Mouse (Mus musculus): ENCODE results near the gene Gm10277. TPM values are rescaled to one million over a fixed set of nuclear protein-coding genes. Genes with fewer than 3 reads are reported as not detected.
A peak's percentile ranks its signal among the peaks of the same experiment; 100 is the strongest.
"Not testable (repeated sequence)": the region's sequence is repeated elsewhere in the genome, so short reads cannot be mapped to it uniquely, and the experiment has no call there.

The Gm10277 gene
- total RNA-seq, 2 experiments from 2014 or later = not detected

DNA sequence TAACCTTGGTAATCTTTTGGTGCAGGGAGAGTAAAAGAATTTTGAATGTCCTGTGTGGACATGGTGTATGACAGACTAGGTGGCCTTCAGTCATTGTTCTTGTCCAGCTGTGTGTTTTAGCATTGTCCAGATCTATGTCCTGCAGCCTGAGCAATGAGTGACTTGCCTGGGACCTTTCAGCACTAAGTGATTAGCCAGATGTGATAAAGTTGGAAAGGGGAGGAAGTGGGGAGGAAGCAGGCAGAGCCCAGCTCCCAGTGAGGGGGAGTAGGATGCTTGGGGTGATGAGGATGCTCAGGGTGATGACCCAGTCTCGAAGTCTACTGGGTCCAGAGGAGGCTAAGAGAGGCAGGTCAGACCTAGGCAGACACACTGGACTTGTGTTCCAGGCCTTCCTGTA lies 8.3 kb downstream of the Gm10277 start:
- no peak for DNase-seq (ENCODE audit: low spot score in 2 of 2)
- intact Hi-C loops (cut with DNase I) = no loop called here

DNA sequence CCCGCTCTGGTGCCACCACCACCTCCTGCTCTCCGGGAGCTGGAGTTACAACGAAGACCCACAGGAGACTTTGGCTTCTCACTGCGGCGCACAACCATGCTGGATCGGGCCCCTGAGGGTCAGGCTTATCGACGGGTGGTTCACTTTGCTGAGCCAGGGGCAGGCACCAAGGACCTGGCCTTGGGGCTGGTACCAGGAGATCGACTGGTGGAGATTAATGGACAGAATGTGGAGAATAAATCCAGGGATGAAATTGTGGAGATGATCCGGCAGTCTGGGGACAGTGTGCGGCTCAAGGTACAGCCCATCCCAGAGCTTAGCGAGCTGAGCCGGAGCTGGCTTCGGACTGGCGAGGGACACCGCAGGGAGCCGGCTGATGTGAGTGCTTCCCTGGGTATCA lies 9.6 kb downstream of the Gm10277 start:
- intact Hi-C loops (cut with DNase I) = no loop called here
- DNase-seq (ENCODE audit: low spot score in 2 of 2) = no peak

DNA sequence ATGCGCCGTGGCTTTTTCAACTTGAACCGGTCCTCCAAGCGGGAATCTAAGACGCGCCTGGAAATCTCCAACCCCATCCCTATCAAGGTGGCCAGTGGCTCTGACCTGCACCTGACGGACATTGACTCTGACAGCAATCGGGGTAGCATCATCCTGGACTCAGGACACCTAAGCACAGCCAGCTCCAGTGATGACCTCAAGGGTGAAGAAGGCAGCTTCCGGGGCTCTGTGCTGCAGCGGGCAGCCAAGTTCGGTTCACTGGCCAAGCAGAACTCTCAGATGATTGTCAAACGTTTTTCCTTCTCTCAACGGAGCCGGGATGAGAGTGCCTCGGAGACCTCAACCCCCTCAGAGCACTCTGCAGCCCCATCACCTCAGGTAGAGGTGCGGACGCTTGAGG lies 10.1 kb downstream of the Gm10277 start:
- no peak for DNase-seq (ENCODE audit: low spot score in 2 of 2)
- intact Hi-C loops (cut with DNase I) = no loop called here

DNA sequence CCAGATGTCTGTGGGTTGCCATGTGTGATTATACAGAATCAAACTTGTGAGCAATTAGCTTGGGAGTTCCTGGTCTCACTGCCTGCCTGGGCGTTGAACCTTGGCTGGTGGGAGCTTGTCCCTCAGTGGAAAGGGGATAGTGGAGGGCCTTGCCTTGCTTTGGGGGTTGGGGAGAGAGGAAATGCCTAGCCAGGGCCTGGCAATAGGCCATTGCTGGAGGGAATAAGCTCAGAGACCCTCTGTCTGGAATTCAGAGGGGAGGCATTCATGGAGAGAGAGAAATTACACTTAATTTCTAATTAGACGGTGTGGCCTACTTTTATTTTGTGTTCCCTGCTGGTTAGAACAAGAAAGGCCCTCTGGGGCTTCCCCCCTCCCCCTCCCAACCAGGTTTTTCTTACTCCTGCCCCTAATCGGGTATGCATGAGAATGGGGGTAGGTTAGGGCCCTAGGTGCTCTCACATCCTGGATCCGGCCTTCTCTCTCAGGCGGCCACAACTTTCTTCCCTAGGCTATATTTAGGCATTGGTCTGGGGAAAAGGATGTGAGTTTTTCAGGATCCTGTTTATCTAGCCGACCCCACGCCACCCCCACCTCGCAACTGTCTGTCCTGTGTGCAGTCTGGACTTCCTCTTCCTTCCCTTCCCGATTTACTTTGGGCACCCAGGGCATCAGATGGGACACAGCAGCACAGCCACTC lies 11.7 kb downstream of the Gm10277 start:
- intact Hi-C loops (cut with DNase I) = no loop called here
- DNase-seq (ENCODE audit: low spot score in 2 of 2) = no peak

DNA sequence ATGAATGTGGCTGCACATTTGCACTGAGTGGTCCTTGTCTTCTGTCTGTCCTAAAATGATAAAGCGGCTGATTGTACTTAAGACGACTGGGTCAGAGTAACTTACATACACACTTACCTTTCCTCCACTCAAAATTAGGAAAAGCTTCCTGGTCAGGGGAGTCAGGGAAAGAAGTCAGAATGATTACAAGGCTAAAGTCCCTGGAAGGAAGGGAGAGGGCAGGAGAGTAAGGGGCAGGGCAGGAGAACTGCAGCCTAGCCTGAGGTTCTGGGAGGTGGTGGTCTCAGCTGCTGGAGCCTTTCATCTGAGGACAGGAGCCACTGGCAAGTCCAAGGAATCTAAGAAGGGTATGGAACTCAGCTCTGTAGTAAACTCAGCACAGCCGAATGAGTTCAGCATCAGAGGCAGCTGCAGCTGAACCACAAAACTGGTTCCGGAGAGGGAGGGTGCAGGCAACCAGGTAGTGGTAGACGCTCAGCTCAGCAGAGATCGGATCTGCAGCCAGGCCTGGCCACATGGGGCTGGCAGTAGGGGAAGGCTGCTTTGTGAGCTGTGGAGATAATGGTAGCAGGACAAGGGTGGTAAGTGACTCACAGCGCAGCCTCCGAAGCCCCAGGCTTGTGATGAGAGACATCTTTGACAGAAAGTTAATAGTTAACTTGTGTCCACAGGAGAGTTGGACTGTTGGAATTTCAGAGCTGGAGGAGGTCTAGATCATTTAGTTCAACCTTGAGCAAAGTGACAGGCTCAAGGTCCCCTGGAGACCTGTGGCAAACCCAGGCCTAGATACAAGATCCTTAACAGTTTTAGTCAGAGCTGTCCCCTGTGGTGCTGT lies 15.5 kb downstream of the Gm10277 start:
- no peak for DNase-seq (ENCODE audit: low spot score in 2 of 2)
- intact Hi-C loops (cut with DNase I) = no loop called here

DNA sequence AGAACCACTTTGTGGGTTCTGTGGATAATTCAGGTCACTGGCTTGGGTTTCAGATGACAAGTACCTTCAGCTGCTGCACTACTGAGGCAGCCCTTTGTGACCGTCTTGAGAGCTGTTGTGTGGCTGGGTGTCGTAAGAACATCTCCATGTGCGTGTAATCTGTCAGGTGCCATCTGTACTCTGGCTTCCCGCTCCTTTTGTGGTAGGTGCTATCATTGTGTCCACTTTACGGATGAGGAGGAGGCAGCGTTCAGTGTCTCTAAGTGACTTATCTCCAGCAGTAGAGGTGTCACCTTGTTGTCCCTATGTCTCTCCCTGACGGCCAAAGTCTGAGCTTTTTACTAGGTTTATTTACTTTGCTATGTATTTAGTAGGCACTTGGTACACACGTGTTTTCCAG lies 17.2 kb downstream of the Gm10277 start:
- intact Hi-C loops (cut with DNase I) = no loop called here
- no peak for DNase-seq (ENCODE audit: low spot score in 2 of 2)

DNA sequence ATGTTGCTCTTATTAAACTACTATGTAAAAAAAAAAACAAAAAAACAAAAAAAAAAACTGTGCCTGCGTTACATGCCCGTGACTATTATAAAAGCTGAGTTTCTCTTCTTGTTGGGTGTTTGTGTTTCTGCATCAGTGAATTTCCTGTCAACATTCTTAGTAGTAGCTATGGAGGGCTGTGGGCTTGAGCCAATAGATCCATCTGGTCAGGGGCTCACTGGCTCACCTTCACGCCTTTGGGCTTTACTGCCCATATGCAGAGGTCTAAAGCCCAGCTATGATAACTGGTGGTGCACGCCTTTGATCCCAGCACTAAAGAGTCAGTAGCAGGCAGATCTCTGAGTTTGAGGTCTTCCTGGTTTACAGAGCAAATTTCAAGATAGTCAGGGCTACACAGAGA lies 18.1 kb downstream of the Gm10277 start:
- no peak for DNase-seq (ENCODE audit: low spot score in 2 of 2)
- intact Hi-C loops (cut with DNase I) = no loop called here

DNA sequence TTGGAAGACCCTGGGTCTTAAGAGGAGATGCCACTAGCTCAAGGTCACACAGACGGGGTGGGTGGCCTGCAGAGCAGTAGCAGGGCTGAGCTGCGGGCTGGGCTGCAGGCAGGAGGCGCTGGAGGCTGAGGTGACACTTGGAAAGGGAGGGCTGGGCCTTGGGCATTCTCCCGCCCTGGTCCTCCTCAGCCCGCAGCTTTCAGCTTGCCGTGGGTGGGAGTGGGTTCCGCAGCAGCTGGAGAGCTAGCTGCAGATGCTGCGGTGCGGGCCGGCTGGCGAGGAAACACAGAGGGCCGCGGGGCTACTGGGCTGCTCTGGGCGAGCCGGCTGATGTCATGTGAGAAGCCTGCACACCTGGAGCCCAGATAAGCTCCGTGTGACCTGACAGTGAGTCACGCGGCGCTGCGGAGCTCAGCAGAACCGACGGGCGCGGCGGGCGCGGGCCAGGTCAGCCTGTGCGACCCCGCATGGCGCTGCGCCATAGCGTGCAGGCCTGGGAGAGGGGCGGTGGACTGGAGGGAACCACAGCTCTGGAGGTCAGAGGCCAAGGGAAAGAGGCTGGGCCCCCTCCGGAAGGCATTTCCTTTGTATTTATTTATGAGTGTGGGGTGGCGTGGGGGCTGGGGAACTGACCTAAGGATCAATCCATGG lies 21.1 kb downstream of the Gm10277 start:
- intact Hi-C loops (cut with DNase I) = no loop called here
- peak; percentile 57 to 69 for DNase-seq (ENCODE audit: low spot score in 2 of 2)

DNA sequence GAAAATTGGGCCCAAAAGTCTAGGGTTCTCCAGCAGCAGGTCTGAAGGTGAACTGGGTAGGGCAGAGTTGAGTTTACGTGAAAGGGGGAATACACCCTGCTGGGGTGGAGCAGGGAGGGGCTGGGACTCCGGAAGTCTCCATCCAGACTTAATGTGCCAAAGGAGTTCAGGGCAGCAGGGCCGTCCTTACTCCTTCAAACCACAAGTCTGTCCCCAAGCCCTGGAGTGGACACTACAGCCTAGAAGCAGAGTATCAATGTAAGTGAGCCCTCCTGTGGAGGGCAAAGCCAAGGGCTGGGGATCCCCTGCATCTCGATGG lies 22.1 kb downstream of the Gm10277 start:
- no peak for DNase-seq (ENCODE audit: low spot score in 2 of 2)
- intact Hi-C loops (cut with DNase I) = no loop called here

DNA sequence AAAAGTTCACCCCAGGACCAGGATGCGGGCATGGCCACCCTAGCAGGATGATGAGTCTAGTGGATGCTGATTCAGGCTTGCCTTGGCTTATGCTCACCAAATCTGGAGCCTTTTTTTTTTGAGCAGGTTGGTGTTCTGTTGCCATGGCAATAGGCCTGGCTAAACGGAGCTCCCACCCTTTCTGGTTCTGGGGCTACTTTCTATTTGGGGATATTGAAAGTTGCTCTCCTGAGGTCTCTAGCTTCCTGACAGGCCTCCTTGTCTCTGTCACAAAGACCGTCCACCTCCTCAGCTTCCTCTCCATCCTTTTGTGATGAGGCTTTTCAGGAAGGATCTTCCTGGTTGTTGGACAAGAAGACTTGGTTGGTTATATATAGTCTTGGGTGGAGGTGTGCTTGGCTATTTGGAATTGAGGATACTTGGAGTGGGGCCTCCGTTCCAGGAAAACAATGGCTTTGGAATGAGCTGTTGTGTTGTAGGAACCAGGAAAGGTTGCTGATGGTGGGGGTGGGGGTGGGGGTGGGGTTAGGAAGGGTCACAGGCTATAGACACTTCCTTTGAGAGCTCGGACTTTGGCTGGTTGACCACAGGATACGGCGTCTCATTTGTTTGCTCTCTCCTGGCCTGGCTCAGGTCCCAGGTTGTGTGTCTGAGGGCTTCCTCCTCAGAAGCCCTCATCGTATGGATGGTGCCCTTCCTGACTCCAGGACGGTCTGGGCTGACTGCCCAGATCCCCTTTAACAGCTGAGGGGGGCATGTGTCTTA lies 22.7 kb downstream of the Gm10277 start:
- peak; percentile 60 to 65 for DNase-seq (ENCODE audit: low spot score in 2 of 2)
- intact Hi-C loops (cut with DNase I) = loop anchor here (5.0 kb wide), 1 partner anchor 78 kb away; the partner anchor contains the start of gene Nufip2

DNA sequence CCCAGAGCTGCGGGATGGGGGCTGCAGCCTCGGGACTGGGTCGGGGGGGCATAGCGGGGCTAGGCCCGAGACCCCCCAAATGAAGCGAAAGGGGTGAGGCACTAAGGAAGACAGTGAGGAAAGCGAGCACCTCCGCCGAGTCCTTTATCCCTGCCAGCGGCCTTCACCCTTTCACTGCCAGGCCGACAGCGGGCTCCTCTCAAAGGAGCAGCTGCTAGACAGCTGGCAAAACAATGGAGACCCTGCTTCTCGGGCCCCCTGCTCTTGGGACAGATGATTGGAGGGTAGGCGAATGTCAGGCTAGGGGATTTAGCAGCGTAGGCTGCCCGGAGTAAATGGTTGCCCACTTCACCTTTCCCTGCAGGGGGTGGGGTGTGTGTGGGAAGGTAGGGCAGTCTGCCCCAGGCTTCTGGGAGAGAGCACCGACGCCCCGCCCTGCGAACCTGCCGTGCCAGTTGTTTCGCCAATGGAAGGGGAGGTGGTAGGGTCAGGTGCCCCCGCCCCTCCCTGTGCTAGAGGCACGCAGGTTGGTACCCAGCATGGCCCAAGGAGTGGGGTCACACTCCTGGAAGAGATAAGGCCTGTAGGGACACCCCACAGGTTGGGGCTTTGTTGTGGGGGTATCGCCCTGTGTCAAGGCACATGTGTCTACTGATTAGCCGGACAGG lies 23.7 kb downstream of the Gm10277 start:
- intact Hi-C loops (cut with DNase I) = loop anchor here (1.0 to 5.0 kb wide), 2 partner anchors 29 to 77 kb away; partner anchors contain the start of gene Nufip2
- peak; percentile 43 to 64 for DNase-seq (ENCODE audit: low spot score in 2 of 2)

DNA sequence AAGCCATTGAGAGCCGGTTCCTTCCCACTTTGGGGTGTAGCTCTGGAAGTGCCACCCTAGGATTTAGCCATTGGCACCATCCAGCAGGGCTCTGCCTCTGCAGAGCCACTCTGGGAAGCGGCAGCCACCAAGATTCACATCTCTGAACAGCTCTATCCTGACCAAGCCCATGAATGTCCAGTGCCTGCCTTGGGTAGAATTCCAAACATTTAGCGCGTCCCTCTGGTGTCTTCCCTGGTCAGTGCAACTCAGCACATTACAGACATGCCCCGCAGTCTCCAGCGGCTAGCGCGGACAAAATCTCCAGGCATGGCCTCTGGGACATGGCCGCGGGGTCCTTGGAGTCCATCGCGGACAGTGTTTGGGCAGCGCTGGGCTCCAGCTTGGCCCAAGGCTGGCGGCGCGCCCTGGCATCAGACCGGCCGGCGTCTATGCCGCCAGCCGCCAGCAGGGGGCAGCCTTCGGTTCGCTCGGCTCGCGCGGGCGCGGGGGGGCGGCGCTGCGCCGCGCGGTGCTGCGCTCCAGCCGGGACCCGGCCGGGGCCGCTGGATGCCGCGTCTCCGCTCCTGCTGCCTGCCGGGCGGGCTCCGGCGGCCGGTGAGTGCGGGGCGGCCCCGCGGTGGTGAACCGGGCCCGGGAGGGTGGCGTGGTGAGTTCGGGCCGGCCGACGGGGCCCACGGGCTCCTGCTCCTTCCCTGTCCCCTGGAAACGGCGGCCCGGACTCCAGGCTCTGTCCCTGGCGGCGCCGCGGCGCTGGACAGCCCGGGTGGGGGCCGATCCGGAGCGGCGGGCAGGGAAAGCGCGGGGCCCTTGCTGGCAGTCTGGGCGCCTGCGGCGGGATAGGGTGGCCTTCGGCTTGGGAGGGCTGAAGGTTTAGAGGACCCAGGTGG lies 24.5 kb downstream of the Gm10277 start, which contains the start of gene Myo18a:
TSS of gene Myo18a (plus strand) at position 464 of the 890 bp plus-strand sequence.
- intact Hi-C loops (cut with DNase I) = loop anchor here (1.0 to 5.0 kb wide), 2 partner anchors 30 to 76 kb away; partner anchors contain the start of gene Nufip2

DNA sequence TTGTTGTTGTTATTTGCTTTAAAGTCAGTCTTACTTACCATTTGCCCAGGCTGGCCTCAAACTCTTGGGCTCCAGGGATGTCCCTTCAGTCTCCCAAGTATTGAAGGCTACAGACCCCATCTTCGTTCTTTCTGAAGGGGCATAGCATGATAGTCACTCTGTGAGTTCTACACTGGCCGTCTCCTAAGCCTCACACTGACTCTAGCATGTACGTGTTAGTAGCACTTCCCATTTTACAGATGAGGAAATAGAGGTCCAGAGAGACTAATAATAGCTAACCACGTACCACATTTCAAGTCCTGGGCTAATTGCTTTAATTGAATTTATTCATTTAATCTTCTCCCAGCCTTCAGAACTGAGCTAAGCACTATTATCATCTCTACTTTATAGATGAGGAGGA lies 27.5 kb downstream of the Gm10277 start:
- DNase-seq (ENCODE audit: low spot score in 2 of 2) = no peak
- intact Hi-C loops (cut with DNase I) = loop anchor here (5.0 kb wide), 1 partner anchor 73 kb away; the partner anchor contains the start of gene Nufip2

More for the DNA sequence above, 24.5 kb downstream of the Gm10277 start, which contains the start of gene Myo18a:
- peak; percentile 81 to 86 for DNase-seq (ENCODE audit: low spot score in 2 of 2)

DNA sequence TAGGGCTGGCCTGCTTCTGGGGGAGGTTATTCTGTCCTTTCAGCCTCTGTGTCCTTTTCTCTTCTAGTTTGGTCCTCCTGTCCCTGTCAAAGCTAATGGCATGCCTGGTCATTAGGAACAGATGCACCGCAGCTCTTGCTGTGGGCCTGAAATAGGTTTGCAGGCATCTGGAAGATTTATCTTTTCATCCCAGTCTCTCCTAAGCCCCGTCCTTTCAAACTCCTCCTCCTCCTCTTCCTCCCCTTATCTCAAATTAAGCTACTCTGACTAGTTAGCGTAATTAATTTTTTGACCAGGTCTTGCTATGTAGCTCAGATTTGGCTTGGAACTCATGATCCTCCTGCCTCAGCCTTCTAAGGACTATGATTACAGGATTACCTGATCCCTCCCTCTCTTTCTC lies 34.1 kb downstream of the Gm10277 start:
- DNase-seq (ENCODE audit: low spot score in 2 of 2) = no peak
- intact Hi-C loops (cut with DNase I) = no loop called here

DNA sequence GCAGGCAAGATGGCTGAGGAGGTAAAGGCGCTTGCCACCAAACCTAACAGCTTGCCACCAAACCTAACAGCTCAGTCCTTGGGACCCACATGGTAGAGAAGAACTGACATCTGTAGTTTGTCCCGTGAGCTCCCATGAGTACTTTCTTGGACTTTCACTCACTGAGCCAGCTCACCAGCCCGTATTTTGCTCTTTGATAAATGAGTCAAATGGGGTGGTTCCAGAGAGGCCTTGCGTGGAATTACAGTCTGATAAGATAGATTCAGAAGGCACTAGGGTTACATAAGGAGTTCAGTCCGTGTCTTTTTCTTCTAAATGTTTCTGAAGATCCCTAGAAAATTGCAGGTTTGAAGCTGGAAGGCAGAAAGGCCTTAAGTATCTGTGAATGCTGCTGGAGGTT lies 35.0 kb downstream of the Gm10277 start:
- intact Hi-C loops (cut with DNase I) = no loop called here
- no peak for DNase-seq (ENCODE audit: low spot score in 2 of 2)

DNA sequence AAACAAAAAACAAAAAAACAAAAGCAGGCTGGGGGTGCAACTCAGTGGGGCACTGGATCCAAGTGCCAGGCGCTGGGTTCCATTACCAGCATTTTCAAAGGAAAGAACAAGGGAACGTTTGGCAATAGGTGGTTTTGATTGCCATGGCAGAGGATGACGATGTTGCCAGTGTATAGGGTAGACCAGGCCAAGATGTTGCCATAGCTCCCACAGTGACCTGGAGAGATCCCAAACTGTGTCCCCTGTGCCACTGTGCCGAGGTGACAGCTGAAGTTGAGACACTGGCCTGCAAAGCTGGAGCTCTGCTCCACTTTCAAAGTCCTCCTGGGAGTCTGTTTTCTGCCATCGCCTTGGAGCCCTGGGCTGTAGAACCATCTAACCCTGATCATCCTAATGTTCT lies 38.6 kb downstream of the Gm10277 start:
- intact Hi-C loops (cut with DNase I) = no loop called here
- DNase-seq (ENCODE audit: low spot score in 2 of 2) = no peak

DNA sequence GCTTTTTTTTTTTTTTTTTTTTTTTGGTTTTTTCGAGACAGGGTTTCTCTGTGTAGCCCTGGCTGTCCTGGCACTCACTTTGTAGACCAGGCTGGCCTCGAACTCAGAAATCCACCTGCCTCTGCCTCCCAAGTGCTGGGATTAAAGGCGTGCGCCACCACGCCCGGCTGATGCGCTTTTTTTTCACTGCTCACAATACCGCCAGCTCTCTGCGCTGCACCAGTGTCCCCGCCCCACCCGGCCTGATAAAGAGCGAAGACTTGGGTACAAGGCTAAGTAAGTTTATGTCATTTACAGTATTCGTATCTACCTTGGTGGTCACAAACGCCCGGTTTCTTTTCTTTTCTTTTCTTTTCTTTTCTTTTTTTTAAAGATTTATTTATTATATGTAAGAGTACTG lies 40.4 kb downstream of the Gm10277 start:
- intact Hi-C loops (cut with DNase I); DNase-seq (ENCODE audit: low spot score in 2 of 2): not testable (repeated sequence)

DNA sequence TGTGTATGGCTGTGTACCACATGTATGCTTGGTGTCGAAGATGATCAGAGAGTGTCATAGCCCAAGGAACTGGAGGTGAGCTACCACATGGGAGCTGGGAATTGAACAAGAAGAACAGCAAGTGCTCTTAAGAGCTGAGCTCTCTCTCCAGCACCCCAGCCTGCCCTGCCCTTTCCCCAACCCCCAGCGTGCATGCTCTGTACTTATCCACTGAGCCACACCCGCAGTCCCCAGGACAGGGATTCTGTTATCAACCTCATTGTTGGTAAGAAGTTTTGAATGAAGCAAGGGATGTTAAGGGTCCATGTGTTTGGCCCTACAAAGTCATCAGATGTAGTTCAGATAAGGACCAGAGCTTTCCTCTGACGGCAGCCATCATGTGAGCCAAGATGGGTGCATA lies 40.9 kb downstream of the Gm10277 start:
- DNase-seq (ENCODE audit: low spot score in 2 of 2) = no peak
- intact Hi-C loops (cut with DNase I) = no loop called here

Measured in left cerebral cortex, postnatal 36 days (tissue).